Comparison of ENCODE assay signal across 12 mouse cellular contexts in genomic region chr2:79543456-79543855, GRCm38 (mm10).
DNase-seq lines count a peak whose midpoint lies in the region; ATAC-seq lines count a peak whose summit lies in the region.
"Had no signal": no experiment of that assay in that cellular context is flagged by ENCODE, and none has a peak within 500 bp of the region (broad histone marks: within the 10 kb centered on the region; RNA-seq: fewer than 3 reads in every experiment).

No protein-coding gene starts in this region.

- no peak overlapping the region for H3K9ac ChIP-seq in stomach, embryonic 14.5 days (replicated peaks; ENCODE audit: low read depth, low read length)
- H3K9ac ChIP-seq: neural tube, embryonic 12.5 days had no signal

- intact Hi-C loops in heart, postnatal 36 days (cut with DNase I) = loop anchor here (5.0 kb wide), 1 partner anchor 54 kb away; no protein-coding TSS in a partner anchor
- intact Hi-C loops in heart, postnatal 10 days (cut with DNase I) = no loop called here

- H3K36me3 ChIP-seq in stomach, embryonic 14.5 days (ENCODE audit: control insufficient read depth, insufficient read depth, low read length) = no peaks in the 10 kb centered on the region
- H3K36me3 ChIP-seq: G1E; neural tube, embryonic 12.5 days had no signal

- H3K9me3 ChIP-seq in stomach, embryonic 14.5 days (ENCODE audit: control insufficient read depth, low read depth, low read length) = no peaks in the 10 kb centered on the region
- H3K9me3 ChIP-seq: G1E; neural tube, embryonic 12.5 days had no signal

- DNase-seq in heart, adult 9 months (ENCODE audit: low spot score in 2 of 2) = peak; percentile 67 to 73
- no peak for DNase-seq in heart, postnatal 36 days
- DNase-seq in heart, postnatal 10 days = peak; percentile 52 to 53
- peak; percentile 68 for DNase-seq in kidney, adult 9 months
- DNase-seq in thymus, adult 18-20 months = no peak
- no peak for DNase-seq in embryo, embryonic 10.5 days (ENCODE audit: low spot score)
- DNase-seq: adrenal gland, postnatal 25 days had no signal

- peaks cover 26% of the 10 kb centered on the region; the same call in 1 of the 2 replicates for H3K4me1 ChIP-seq in stomach, embryonic 14.5 days (ENCODE audit: control insufficient read depth, insufficient read depth, low read length)

- H3K27ac ChIP-seq in stomach, embryonic 14.5 days (ENCODE audit: low read length) = peak overlapping the region; percentile 40; the same call in 1 of the 2 replicates
- H3K27ac ChIP-seq: macrophage; neural tube, embryonic 12.5 days had no signal

- WGBS in stomach, embryonic 14.5 days = 38% methylated on average over 5 of the region's 5 CpGs

- H3K4me3 ChIP-seq in stomach, embryonic 14.5 days (ENCODE audit: low read depth, low read length) = no peak overlapping the region
- H3K4me3 ChIP-seq: neural tube, embryonic 12.5 days had no signal

- H3K4me2 ChIP-seq in stomach, embryonic 14.5 days (replicated peaks; ENCODE audit: low read depth, low read length) = no peak overlapping the region
- H3K4me2 ChIP-seq: neural tube, embryonic 12.5 days had no signal

- no peaks in the 10 kb centered on the region for H3K27me3 ChIP-seq in stomach, embryonic 14.5 days (ENCODE audit: control insufficient read depth, insufficient read depth, low read length)
- H3K27me3 ChIP-seq: neural tube, embryonic 12.5 days had no signal

- ATAC-seq in stomach, embryonic 14.5 days (ENCODE audit: insufficient number of reproducible peaks, insufficient read depth, low FRiP score, low read depth) = no peak
- ATAC-seq: midbrain, embryonic 16.5 days had no signal

Comparison
In these comparisons a context has a peak if more than half of its experiments do, and no peak if none do; other contexts are left out.
1. DNase-seq: peak in heart, adult 9 months (2 of 2), heart, postnatal 10 days (2 of 2) and kidney, adult 9 months (single experiment); none in heart, postnatal 36 days (0 of 2), thymus, adult 18-20 months (0 of 2) and embryo, embryonic 10.5 days (single experiment).